In the genomic region with DNA sequence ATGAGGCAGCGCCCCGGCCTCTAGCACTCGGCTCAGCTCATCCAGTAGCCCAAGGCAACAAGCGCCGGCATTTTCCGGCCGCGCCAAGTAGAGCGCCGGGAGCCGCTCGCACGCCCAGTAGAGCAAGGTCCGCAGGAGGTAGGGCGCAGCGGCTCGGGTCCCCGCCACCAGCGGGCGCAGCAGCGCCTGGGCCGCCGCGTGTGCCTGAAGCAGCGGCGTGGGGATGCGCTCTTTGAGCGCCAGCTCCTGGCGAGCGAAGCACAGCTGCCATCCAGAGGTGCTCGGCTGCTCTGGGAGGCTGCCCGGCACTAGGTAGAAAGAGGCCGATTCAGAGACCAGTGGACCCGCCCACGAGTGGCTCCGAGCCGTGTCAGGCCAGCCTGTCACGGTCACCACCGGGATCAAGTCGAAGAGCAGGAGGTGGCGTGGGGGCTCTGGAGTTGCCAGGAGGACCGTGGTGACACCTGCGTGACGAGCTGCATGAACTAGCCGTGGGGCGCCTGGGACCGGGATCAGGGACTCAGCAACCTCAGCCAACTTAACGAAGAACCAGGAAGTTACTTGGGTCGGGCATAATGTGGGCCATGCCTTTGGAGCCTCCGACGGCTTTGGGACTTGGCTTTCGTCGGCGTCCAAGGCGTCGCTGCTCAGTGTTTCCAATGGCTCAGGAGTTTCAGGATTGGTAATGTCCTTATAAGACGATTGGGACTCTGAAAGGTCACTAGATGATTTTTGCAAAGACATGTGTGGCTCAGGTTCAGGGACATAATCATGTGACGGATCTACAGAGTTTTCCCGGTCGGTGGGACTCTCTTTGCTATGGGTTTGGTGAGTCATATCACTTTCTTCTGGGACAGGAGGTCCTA, we compare ENCODE assay signal across 1 mouse cellular context.
TF ChIP-seq lines count a peak whose summit lies in the region.

No protein-coding gene starts in this region.

TF ChIP-seq in C2C12, 6 proteins besides CTCF, POLR2A, EP300 and RAD21:
- TF ChIP-seq MAX (IDR thresholded peaks at IDR 0.05) (peak; percentile 83), MYOG (IDR thresholded peaks at IDR 0.05; ENCODE audit: control insufficient read depth, extremely low read depth, insufficient read length) (no peak)
